Mouse (Mus musculus): Measurements from ENCODE around the gene Dbf4.
A peak's percentile ranks its signal among the peaks of the same experiment; 100 is the strongest.

DNA sequence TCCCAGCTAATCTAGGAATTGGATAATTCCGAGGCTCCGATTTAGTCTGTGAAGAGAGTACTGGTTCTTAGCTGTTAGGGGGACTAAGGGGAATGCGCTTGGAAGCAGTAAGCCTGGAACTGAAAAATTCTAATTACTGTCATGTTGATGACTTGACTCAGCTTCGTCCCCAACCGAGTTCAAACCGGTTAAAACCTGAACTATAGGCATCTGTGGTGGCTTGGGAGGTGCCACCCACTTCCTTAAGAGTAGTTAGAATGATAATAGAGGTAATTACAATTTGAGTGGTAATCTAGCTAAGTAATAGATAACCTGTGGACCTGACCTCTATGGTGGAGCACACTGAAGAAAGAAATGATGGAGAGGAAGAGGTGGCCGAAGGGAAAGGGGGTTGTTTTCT, 1.6 kb upstream of the Dbf4 start:
- TF ChIP-seq CTCF (conservative IDR thresholded peaks at IDR 0.05; ENCODE audit: low read length), result no peak
- TF ChIP-seq NANOG (IDR thresholded peaks at IDR 0.05; ENCODE audit: borderline replicate concordance, low read length), result peak; percentile 98

All from E14TG2a.4 (cell line).